Mouse (Mus musculus): ENCODE data around the gene Gabbr2.

DNA sequence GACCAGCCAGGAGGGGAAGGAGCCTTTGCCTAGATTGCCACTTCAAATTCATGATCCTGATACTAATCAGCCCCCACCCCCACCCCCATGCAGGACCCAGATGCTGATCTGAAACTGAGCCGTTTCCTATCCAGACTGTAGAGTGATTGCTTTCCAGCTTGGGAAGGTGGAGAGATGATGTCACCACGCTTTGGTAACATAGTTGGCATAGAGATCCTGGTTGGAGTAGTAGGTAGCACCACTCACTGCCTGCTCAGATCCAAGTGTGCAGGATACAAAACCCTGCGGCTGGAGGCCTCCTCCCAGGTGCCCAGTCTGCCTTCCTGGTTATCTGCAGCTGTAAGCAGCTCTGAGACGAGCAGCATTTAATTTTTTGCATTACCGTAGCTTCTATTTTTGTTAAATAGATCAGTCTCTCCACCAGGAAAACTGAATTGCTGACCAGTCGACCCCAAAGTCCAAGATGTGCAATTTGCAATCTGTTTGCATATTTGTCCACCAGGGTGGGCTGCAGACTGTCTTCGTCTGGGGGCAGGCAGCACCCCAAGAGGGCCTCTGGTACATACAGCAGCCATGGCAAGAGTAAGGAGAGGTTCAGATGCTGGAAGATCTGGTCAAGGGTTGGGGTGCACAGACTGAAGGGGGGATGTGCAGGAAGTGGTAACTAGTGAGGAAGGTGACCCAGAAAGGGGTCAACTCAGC lies 233.2 kb downstream of the Gabbr2 start:
- TF ChIP-seq POLR2A (IDR thresholded peaks at IDR 0.05; ENCODE audit: borderline replicate concordance, extremely low read depth, insufficient read depth, insufficient read length, poor library complexity, severe bottlenecking): no peak
- TF ChIP-seq CTCF (IDR thresholded peaks at IDR 0.05; ENCODE audit: borderline replicate concordance, extremely low read depth, insufficient read depth, insufficient read length): no peak
